Mouse (Mus musculus): ENCODE measurements around the gene Cdc42ep5. TPM values are rescaled to one million over a fixed set of nuclear protein-coding genes. Genes with fewer than 3 reads are reported as not detected.

Gene Cdc42ep5
- total RNA-seq, 2 experiments from 2014 or later: 1.1 to 1.8 TPM

GRCm38 (mm10) chr7:4147371-4147770 lies 17.3 kb downstream of the Cdc42ep5 start:
- intact Hi-C loops (cut with DNase I): loop anchor here (5.0 to 10.0 kb wide), 3 partner anchors 120 to 453 kb away; partner anchors contain the start of genes Mboat7 and Tsen34

GRCm38 (mm10) chr7:4146241-4147180 lies 18.1 kb downstream of the Cdc42ep5 start:
- intact Hi-C loops (cut with DNase I): loop anchor here (5.0 to 10.0 kb wide), 3 partner anchors 119 to 452 kb away; partner anchors contain the start of genes Mboat7 and Tsen34

More at GRCm38 (mm10) chr7:4147371-4147770, 17.3 kb downstream of the Cdc42ep5 start:
- DNase-seq (ENCODE audit: low spot score in 2 of 2): peak in 1 of 2 experiments; percentile 8

GRCm38 (mm10) chr7:4145552-4146190 lies 19.0 kb downstream of the Cdc42ep5 start:
- peak in 1 of 2 experiments; percentile 55 for DNase-seq (ENCODE audit: low spot score in 2 of 2)

More at GRCm38 (mm10) chr7:4146241-4147180, 18.1 kb downstream of the Cdc42ep5 start:
- peak in 1 of 2 experiments; percentile 11 for DNase-seq (ENCODE audit: low spot score in 2 of 2)

GRCm38 (mm10) chr7:4144766-4145551 lies 19.7 kb downstream of the Cdc42ep5 start:
- peak in 1 of 2 experiments; percentile 5 for DNase-seq (ENCODE audit: low spot score in 2 of 2)
- intact Hi-C loops (cut with DNase I): loop anchor here (5.0 to 10.0 kb wide), 3 partner anchors 118 to 450 kb away; partner anchors contain the start of genes Mboat7 and Tsen34

More at GRCm38 (mm10) chr7:4145552-4146190, 19.0 kb downstream of the Cdc42ep5 start:
- intact Hi-C loops (cut with DNase I): loop anchor here (5.0 to 10.0 kb wide), 3 partner anchors 118 to 451 kb away; partner anchors contain the start of genes Mboat7 and Tsen34

- intact Hi-C loops (cut with DNase I): loop anchor here (10.0 kb wide), 1 partner anchor 449 kb away; the partner anchor contains the start of genes Mboat7 and Tsen34
- DNase-seq (ENCODE audit: low spot score in 2 of 2): no peak
These were observed 20.6 kb downstream of the Cdc42ep5 start for GRCm38 (mm10) chr7:4144046-4144445.

GRCm38 (mm10) chr7:4143506-4143905 lies 21.2 kb downstream of the Cdc42ep5 start:
- DNase-seq (ENCODE audit: low spot score in 2 of 2): no peak
- intact Hi-C loops (cut with DNase I): loop anchor here (10.0 kb wide), 1 partner anchor 449 kb away; the partner anchor contains the start of genes Mboat7 and Tsen34

GRCm38 (mm10) chr7:4142796-4143445 lies 21.7 kb downstream of the Cdc42ep5 start:
- no peak for DNase-seq (ENCODE audit: low spot score in 2 of 2)
- intact Hi-C loops (cut with DNase I): loop anchor here (10.0 kb wide), 1 partner anchor 448 kb away; the partner anchor contains the start of genes Mboat7 and Tsen34

GRCm38 (mm10) chr7:4141648-4142325 lies 22.9 kb downstream of the Cdc42ep5 start:
- intact Hi-C loops (cut with DNase I): loop anchor here (10.0 kb wide), 1 partner anchor 447 kb away; the partner anchor contains the start of genes Mboat7 and Tsen34
- DNase-seq (ENCODE audit: low spot score in 2 of 2): no peak

GRCm38 (mm10) chr7:4139391-4139790 lies 25.3 kb downstream of the Cdc42ep5 start:
- DNase-seq (ENCODE audit: low spot score in 2 of 2): no peak
- intact Hi-C loops (cut with DNase I): no loop called here

GRCm38 (mm10) chr7:4138671-4139070 lies 26.0 kb downstream of the Cdc42ep5 start:
- intact Hi-C loops (cut with DNase I): no loop called here
- DNase-seq (ENCODE audit: low spot score in 2 of 2): no peak

GRCm38 (mm10) chr7:4138181-4138580 lies 26.5 kb downstream of the Cdc42ep5 start:
- no peak for DNase-seq (ENCODE audit: low spot score in 2 of 2)
- intact Hi-C loops (cut with DNase I): no loop called here

GRCm38 (mm10) chr7:4137746-4138145 lies 26.9 kb downstream of the Cdc42ep5 start:
- intact Hi-C loops (cut with DNase I): loop anchor here (2.0 kb wide), 1 partner anchor 15 kb away; no protein-coding TSS in a partner anchor
- DNase-seq (ENCODE audit: low spot score in 2 of 2): no peak

GRCm38 (mm10) chr7:4136771-4137531 lies 27.7 kb downstream of the Cdc42ep5 start, which contains the start of gene Leng8:
Leng8 (plus strand) TSS chr7:4137039.
- peak; percentile 100 for DNase-seq (ENCODE audit: low spot score in 2 of 2)
- intact Hi-C loops (cut with DNase I): loop anchor here (2.0 kb wide), 1 partner anchor 14 kb away; no protein-coding TSS in a partner anchor

GRCm38 (mm10) chr7:4136404-4136770 lies 28.3 kb downstream of the Cdc42ep5 start:
- DNase-seq (ENCODE audit: low spot score in 2 of 2): no peak
- intact Hi-C loops (cut with DNase I): loop anchor here (2.0 kb wide), 1 partner anchor 14 kb away; no protein-coding TSS in a partner anchor

GRCm38 (mm10) chr7:4134911-4135310 lies 29.7 kb downstream of the Cdc42ep5 start:
- no peak for DNase-seq (ENCODE audit: low spot score in 2 of 2)
- intact Hi-C loops (cut with DNase I): no loop called here

GRCm38 (mm10) chr7:4132998-4133397 lies 31.7 kb downstream of the Cdc42ep5 start:
- intact Hi-C loops (cut with DNase I): no loop called here

GRCm38 (mm10) chr7:4132581-4132980 lies 32.1 kb downstream of the Cdc42ep5 start:
- intact Hi-C loops (cut with DNase I): no loop called here
- peak; percentile 71 to 72 for DNase-seq (ENCODE audit: low spot score in 2 of 2)

More at GRCm38 (mm10) chr7:4132998-4133397, 31.7 kb downstream of the Cdc42ep5 start:
- DNase-seq (ENCODE audit: low spot score in 2 of 2): no peak
